Mouse (Mus musculus): ENCODE data around the gene Pnp. TPM values are rescaled to one million over a fixed set of nuclear protein-coding genes. Genes with fewer than 3 reads are reported as not detected.

Gene Pnp
- polyA plus RNA-seq, 1 experiment from 2014 or later, result 15.4 TPM

DNA sequence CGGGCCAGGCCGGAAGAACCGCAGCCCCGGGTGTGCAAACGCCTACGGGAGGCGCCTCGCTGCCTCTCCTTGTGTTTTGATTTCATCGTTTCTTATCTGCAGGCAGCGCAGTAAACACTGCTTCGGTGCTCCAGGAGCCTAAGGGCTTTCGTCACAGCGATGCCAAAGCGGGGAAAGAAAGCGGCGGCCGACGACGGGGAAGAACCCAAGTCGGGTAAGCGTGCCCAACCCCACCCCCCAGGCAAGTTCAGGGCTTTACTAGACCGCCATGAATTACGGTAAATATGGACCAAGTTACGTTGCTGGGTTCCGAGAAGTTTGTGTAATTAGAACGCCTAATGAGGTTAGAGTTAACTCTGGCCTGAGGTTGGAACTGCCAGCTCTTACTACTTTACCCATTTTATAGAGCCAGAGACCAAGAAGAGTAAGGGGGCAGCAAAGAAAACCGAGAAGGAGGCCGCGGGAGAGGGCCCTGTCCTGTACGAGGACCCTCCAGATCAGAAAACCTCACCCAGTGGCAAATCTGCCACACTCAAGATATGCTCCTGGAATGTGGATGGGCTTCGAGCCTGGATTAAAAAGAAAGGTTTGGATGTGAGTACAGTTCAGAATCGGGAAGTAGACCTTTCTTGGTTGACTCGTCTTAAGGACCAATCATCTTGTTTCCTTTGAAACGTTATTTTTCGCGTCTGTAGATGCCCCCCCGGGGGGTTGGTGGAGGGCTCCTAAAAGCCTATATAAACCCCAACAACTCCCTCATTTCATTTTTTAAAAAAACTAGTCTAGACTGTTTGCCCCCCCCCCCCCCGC lies 5.6 kb upstream of the Pnp start:
- ATAC-seq (ENCODE audit: low read depth), result peak; percentile 65; the same call in 1 of the 2 replicates
- peak overlapping the region; percentile 70 for H3K9ac ChIP-seq (replicated peaks; ENCODE audit: low read depth, low read length)
- peak overlapping the region; percentile 67 for H3K4me3 ChIP-seq (ENCODE audit: low read depth, low read length)
- H3K9me3 ChIP-seq (ENCODE audit: control insufficient read depth, low read length), result no peaks in the 10 kb centered on the region
- H3K27me3 ChIP-seq (ENCODE audit: control insufficient read depth, insufficient read depth, low read length), result no peaks in the 10 kb centered on the region
- 1% methylated on average over 38 of the region's 38 CpGs for WGBS
- peaks cover 24% of the 10 kb centered on the region for H3K36me3 ChIP-seq (ENCODE audit: control insufficient read depth, insufficient read depth, low read length)
- peak overlapping the region; percentile 85 for H3K27ac ChIP-seq (ENCODE audit: low read depth, low read length)
- peak overlapping the region; percentile 87 for H3K4me2 ChIP-seq (ENCODE audit: low read depth, low read length)
- H3K4me1 ChIP-seq (ENCODE audit: control insufficient read depth, insufficient read depth, low read length), result peaks cover 19% of the 10 kb centered on the region

DNA sequence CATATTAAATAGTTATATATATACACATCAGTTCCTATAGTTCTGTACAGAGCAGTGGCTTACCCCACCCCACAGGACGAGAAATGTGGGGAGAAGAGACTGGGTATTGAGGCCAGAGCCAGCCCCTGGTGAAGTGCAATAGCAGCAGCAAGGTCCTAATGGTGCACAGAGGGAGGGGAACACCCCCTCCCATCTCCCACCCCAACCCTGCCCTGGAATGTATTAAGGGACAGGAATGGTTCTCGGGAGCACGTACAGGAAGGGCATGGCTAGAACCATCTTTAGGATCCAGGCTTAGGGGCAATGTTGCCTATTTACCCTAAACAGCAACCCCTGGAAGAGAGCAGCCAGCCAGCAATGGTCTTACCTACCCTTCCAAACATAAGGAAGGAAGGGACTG lies 3.5 kb upstream of the Pnp start:
- no peak overlapping the region for H3K9ac ChIP-seq (replicated peaks; ENCODE audit: low read depth, low read length)
- H3K27ac ChIP-seq (ENCODE audit: low read depth, low read length), result no peak overlapping the region
- H3K4me1 ChIP-seq (ENCODE audit: control insufficient read depth, insufficient read depth, low read length), result peaks cover 19% of the 10 kb centered on the region
- H3K9me3 ChIP-seq (ENCODE audit: control insufficient read depth, low read length), result no peaks in the 10 kb centered on the region
- no peaks in the 10 kb centered on the region for H3K27me3 ChIP-seq (ENCODE audit: control insufficient read depth, insufficient read depth, low read length)
- no peak for ATAC-seq (ENCODE audit: low read depth)
- H3K4me2 ChIP-seq (ENCODE audit: low read depth, low read length), result no peak overlapping the region
- H3K4me3 ChIP-seq (ENCODE audit: low read depth, low read length), result no peak overlapping the region
- H3K36me3 ChIP-seq (ENCODE audit: control insufficient read depth, insufficient read depth, low read length), result peaks cover 24% of the 10 kb centered on the region
- 65% methylated on average over 3 of the region's 3 CpGs for WGBS

DNA sequence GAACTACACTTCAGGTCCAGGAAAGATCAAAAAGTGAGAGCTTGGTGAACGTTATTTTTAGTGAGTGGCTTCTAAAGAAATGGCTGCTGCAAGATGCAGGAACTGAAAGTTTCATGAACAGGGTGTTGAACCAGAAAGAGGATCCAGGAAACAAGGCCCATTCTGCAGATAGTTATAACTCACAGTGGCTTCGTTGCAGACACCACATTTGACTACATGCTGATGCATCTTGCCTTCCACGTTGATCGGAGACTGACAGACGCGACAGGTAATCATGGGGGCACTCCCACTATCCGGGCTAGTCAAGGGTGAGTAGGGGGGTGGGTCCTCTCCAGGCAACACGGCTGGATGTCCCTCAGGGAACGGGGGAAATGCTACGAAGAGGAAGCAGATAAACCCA lies 931 bp upstream of the Pnp start:
- Histone ChIP-seq H3K9ac (replicated peaks; ENCODE audit: low read depth, low read length) (peak overlapping the region; percentile 99), H3K27me3 (ENCODE audit: control insufficient read depth, insufficient read depth, low read length) (no peaks in the 10 kb centered on the region), H3K9me3 (ENCODE audit: control insufficient read depth, low read length) (no peaks in the 10 kb centered on the region), H3K4me2 (ENCODE audit: low read depth, low read length) (peak overlapping the region; percentile 79), H3K4me1 (ENCODE audit: control insufficient read depth, insufficient read depth, low read length) (peaks cover 16% of the 10 kb centered on the region), H3K36me3 (ENCODE audit: control insufficient read depth, insufficient read depth, low read length) (peaks cover 24% of the 10 kb centered on the region), H3K4me3 (ENCODE audit: low read depth, low read length) (peak overlapping the region; percentile 99), H3K27ac (ENCODE audit: low read depth, low read length) (peak overlapping the region; percentile 84)
- no peak for ATAC-seq (ENCODE audit: low read depth)
- 14% methylated on average over 10 of the region's 10 CpGs for WGBS

DNA sequence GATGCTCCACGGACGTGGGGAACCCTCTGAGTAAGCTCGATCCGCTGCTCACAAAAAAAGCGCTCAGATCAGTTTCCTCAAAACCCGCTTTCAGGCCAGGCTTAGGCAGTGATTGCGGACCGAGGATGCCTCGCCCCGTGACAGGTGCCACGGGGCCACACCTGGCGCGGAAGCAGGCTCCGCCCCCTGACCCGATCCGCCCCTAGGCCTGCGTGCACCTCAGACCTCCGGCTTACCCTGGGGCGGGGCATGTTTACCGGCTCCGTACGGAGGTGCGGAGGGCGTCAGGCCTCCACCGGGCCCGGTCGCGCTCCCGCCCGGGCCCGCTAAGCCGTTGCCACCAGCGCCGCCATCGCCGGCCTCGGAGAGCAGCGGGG lies 517 bp upstream of the Pnp start:
- peaks cover 16% of the 10 kb centered on the region for H3K4me1 ChIP-seq (ENCODE audit: control insufficient read depth, insufficient read depth, low read length)
- no peaks in the 10 kb centered on the region for H3K27me3 ChIP-seq (ENCODE audit: control insufficient read depth, insufficient read depth, low read length)
- peak overlapping the region; percentile 99 for H3K4me3 ChIP-seq (ENCODE audit: low read depth, low read length)
- peak overlapping the region; percentile 84 for H3K27ac ChIP-seq (ENCODE audit: low read depth, low read length)
- H3K36me3 ChIP-seq (ENCODE audit: control insufficient read depth, insufficient read depth, low read length), result peaks cover 24% of the 10 kb centered on the region
- peak overlapping the region; percentile 99 for H3K9ac ChIP-seq (replicated peaks; ENCODE audit: low read depth, low read length)
- peak; percentile 60 for ATAC-seq (ENCODE audit: low read depth)
- peak overlapping the region; percentile 79 for H3K4me2 ChIP-seq (ENCODE audit: low read depth, low read length)
- H3K9me3 ChIP-seq (ENCODE audit: control insufficient read depth, low read length), result no peaks in the 10 kb centered on the region
- 1% methylated on average over 38 of the region's 38 CpGs for WGBS

DNA sequence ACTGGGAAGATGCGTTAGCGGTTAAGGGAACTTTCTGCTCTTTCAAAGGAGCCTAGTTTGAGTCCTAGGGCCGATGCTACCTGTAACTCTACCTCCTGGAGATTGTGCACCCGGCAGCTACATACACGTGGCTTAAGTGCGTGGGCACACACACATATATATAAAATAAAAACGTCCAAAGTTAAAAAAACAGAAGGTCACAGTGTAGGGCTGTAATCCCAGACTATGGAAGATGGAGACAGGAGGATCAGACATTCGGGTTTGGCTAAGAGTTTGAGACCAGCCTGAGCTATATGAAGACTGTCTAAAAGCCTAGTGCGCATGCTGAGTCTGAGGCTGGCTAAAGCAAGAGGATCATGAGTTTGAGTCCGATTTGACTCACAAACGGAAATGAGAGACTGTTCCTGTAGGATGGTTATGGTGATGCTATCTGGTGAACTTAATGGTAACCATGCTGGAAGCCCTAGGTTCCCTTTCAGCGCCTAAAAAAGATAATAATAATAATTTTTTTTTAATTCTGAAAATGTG lies 675 bp downstream of the Pnp start:
- WGBS, result 14% methylated on average over 12 of the region's 12 CpGs
- no peak for ATAC-seq (ENCODE audit: low read depth)

DNA sequence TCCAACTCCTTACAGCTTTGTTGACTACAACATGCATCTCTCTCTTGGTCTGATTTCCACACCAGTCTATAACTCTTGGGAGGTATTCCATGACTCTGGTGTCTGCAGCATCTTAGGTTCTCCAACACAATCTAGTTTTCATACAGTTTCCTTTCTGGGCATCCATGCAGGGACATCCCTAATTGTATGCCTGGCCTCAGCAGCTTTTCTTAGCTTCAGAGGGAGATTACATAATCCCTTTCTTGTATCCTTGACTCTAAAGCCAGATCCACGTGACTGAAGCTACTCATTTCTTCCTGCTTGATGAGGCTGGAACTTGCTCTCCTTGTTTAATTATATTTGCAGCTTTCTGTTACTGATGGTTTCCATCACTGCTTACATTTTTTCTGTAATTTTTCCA lies 5.8 kb downstream of the Pnp start:
- 70% methylated on average over 1 of the region's 1 CpGs for WGBS
- ATAC-seq (ENCODE audit: low read depth), result no peak

More for the DNA sequence above, 675 bp downstream of the Pnp start:
- Histone ChIP-seq H3K4me3 (ENCODE audit: low read depth, low read length) (peak overlapping the region; percentile 99), H3K27me3 (ENCODE audit: control insufficient read depth, insufficient read depth, low read length) (no peaks in the 10 kb centered on the region), H3K4me2 (ENCODE audit: low read depth, low read length) (peak overlapping the region; percentile 68), H3K4me1 (ENCODE audit: control insufficient read depth, insufficient read depth, low read length) (peaks cover 7% of the 10 kb centered on the region; the same call in 1 of the 2 replicates), H3K9ac (replicated peaks; ENCODE audit: low read depth, low read length) (peak overlapping the region; percentile 48), H3K9me3 (ENCODE audit: control insufficient read depth, low read length) (no peaks in the 10 kb centered on the region), H3K36me3 (ENCODE audit: control insufficient read depth, insufficient read depth, low read length) (peaks cover 21% of the 10 kb centered on the region), H3K27ac (ENCODE audit: low read depth, low read length) (peak overlapping the region; percentile 82)

DNA sequence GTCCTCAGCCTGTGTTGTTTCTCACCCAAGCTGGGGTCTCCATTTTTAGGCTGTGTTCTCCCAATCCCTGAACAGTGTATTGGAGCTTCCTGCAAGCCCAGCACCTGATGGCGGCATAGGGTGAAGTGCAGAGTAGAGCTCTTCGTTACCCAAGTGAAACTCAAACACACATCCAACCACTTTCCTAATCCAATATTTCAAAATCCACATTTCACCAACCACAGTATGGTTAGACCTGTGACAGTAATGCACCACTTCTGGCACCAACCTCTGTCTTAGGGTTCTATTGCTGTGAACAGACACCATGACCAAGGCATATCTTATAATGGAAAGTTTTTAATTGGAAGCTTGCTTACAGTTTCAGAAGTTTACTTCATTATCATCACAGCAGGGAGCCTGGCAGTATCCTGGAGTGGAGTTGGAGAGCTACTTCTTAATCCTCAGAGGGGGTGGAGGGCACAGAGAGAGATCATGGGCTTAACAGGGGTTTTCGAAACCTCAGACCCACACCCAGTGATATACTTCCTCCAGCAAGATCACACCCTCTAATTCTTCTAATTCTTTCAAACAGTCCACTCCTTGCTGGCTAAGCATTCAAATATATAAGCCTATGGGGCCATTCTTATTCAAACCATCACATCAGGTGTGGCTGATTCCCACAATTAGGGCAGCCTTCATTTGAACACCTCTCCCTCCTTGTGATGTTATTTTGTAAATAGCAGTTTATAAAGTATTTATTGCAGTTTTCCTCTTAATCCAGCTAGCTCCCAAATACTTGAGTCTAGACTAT lies 7.4 kb downstream of the Pnp start:
- Histone ChIP-seq H3K27me3 (ENCODE audit: control insufficient read depth, insufficient read depth, low read length) (no peaks in the 10 kb centered on the region), H3K36me3 (ENCODE audit: control insufficient read depth, insufficient read depth, low read length) (no peaks in the 10 kb centered on the region), H3K4me2 (ENCODE audit: low read depth, low read length) (no peak overlapping the region), H3K4me1 (ENCODE audit: control insufficient read depth, insufficient read depth, low read length) (no peaks in the 10 kb centered on the region), H3K9me3 (ENCODE audit: control insufficient read depth, low read length) (no peaks in the 10 kb centered on the region), H3K9ac (replicated peaks; ENCODE audit: low read depth, low read length) (no peak overlapping the region), H3K27ac (ENCODE audit: low read depth, low read length) (no peak overlapping the region), H3K4me3 (ENCODE audit: low read depth, low read length) (no peak overlapping the region)
- WGBS, result 91% methylated on average over 3 of the region's 3 CpGs
- no peak for ATAC-seq (ENCODE audit: low read depth)

More for the DNA sequence above, 5.8 kb downstream of the Pnp start:
- Histone ChIP-seq H3K36me3 (ENCODE audit: control insufficient read depth, insufficient read depth, low read length) (no peaks in the 10 kb centered on the region), H3K9me3 (ENCODE audit: control insufficient read depth, low read length) (no peaks in the 10 kb centered on the region), H3K27ac (ENCODE audit: low read depth, low read length) (no peak overlapping the region), H3K9ac (replicated peaks; ENCODE audit: low read depth, low read length) (no peak overlapping the region), H3K4me1 (ENCODE audit: control insufficient read depth, insufficient read depth, low read length) (no peaks in the 10 kb centered on the region), H3K4me2 (ENCODE audit: low read depth, low read length) (no peak overlapping the region), H3K27me3 (ENCODE audit: control insufficient read depth, insufficient read depth, low read length) (no peaks in the 10 kb centered on the region), H3K4me3 (ENCODE audit: low read depth, low read length) (no peak overlapping the region)

DNA sequence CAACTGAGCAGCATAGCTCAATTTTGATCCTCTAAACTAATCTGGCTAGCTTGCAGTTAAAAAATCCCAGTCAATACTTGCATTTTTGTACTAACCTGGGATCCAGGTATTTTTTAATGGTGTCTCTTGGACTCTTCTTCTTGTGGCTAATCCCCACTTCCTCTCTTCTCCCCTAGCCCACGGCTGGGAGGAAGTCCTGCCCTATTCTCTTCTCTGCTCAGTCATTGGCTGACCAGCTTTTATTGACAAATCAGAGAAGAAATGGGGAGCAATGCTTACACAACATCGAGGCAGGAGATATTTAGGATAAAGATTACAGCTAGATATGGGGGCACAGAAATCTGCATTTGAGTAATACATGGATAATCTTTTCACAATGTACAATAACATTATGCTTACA lies 8.1 kb downstream of the Pnp start:
- WGBS, result 50% methylated on average over 2 of the region's 2 CpGs
- no peaks in the 10 kb centered on the region for H3K9me3 ChIP-seq (ENCODE audit: control insufficient read depth, low read length)
- ATAC-seq (ENCODE audit: low read depth), result no peak
- H3K27ac ChIP-seq (ENCODE audit: low read depth, low read length), result no peak overlapping the region
- H3K4me2 ChIP-seq (ENCODE audit: low read depth, low read length), result no peak overlapping the region
- no peak overlapping the region for H3K9ac ChIP-seq (replicated peaks; ENCODE audit: low read depth, low read length)
- H3K4me3 ChIP-seq (ENCODE audit: low read depth, low read length), result no peak overlapping the region
- H3K27me3 ChIP-seq (ENCODE audit: control insufficient read depth, insufficient read depth, low read length), result no peaks in the 10 kb centered on the region
- H3K36me3 ChIP-seq (ENCODE audit: control insufficient read depth, insufficient read depth, low read length), result no peaks in the 10 kb centered on the region
- no peaks in the 10 kb centered on the region for H3K4me1 ChIP-seq (ENCODE audit: control insufficient read depth, insufficient read depth, low read length)

All from neural tube, embryonic 14.5 days (tissue).